Mouse (Mus musculus) ES-E14 (cell line): ENCODE measurements at regions not wholly inside any gene's neighbourhood (a gene's known extent, or its start where the extent isn't known, plus 50 kb on each side); places are given as distances from the start of the nearest gene placed in this dataset.

Experiments used
- CHD2 ChIP-seq: IDR thresholded peaks from 2 replicates; pipeline ENCODE4 v1.6.1; 2014; ENCODE audit warnings: mild to moderate bottlenecking, low read depth, low read length, inconsistent platforms
- HCFC1 ChIP-seq: IDR thresholded peaks from 2 replicates; pipeline ENCODE4 v1.6.1; 2012; ENCODE audit warnings: low read length, inconsistent platforms, borderline replicate concordance; ENCODE audit not compliant: insufficient read depth

- TF ChIP-seq CHD2 (no peak), HCFC1 (no peak)
These were observed 281.1 kb downstream of the Maf start for GRCm38 (mm10) chr8:115426543-115426942.
